Mouse (Mus musculus) forebrain, embryonic 12.5 days (tissue): ENCODE data around the gene Abhd12b. TPM values are rescaled to one million over a fixed set of nuclear protein-coding genes. Genes with fewer than 3 reads are reported as not detected.

ENCODE experiments used
- ATAC-seq: fragments of 200-750 bp; cut with Nextera tagmentation; 2 replicates; pipeline ENCODE4 v1.8.0; 2017; ENCODE audit warnings: moderate TSS enrichment; ENCODE audit not compliant: low FRiP score
- H3K27ac ChIP-seq: fragments of 300-500 bp; sonication (generic); 2 replicates; pipeline ENCODE4 v1.5.1; 2016; ENCODE audit warnings: mild to moderate bottlenecking
- H3K27me3 ChIP-seq: fragments of 300-500 bp; sonication (generic); 2 replicates; pipeline ENCODE4 v1.6.1; 2016; ENCODE audit warnings: mild to moderate bottlenecking
- H3K36me3 ChIP-seq: fragments of 300-500 bp; sonication (generic); replicated peaks from 2 replicates; pipeline ENCODE4 v1.6.1; 2016; ENCODE audit warnings: mild to moderate bottlenecking
- H3K4me1 ChIP-seq: fragments of 300-500 bp; sonication (generic); 2 replicates; pipeline ENCODE4 v1.6.1; 2016
- H3K4me2 ChIP-seq: fragments of 300-500 bp; sonication (generic); 2 replicates; pipeline ENCODE4 v1.6.1; 2016; ENCODE audit warnings: mild to moderate bottlenecking, moderate library complexity
- H3K4me3 ChIP-seq: fragments of 300-500 bp; sonication (generic); replicated peaks from 2 replicates; pipeline ENCODE4 v1.5.1; 2016; ENCODE audit warnings: mild to moderate bottlenecking
- H3K9ac ChIP-seq: fragments of 300-500 bp; sonication (generic); 2 replicates; pipeline ENCODE4 v1.6.1; 2016; ENCODE audit warnings: mild to moderate bottlenecking
- H3K9me3 ChIP-seq: fragments of 300-500 bp; sonication (generic); 2 replicates; pipeline ENCODE4 v1.6.1; 2016
- WGBS: fragments of 180-500 bp; shearing (Covaris S2); methylation state at CpG from one replicate; pipeline ENCODE4 v1.1.7; 2016; 5-methylcytosine and 5-hydroxymethylcytosine counted together
- polyA plus RNA-seq: library from polyadenylated mRNA; unstranded; fragments of >200 nt; fragmentation: Nextera tagmentation; extraction: Ambion mirVana; gene quantifications from 2 replicates; pipeline ENCODE4 v1.2.1, GENCODE M21; 2016

The Abhd12b gene
- not detected in 2 replicates for polyA plus RNA-seq

DNA sequence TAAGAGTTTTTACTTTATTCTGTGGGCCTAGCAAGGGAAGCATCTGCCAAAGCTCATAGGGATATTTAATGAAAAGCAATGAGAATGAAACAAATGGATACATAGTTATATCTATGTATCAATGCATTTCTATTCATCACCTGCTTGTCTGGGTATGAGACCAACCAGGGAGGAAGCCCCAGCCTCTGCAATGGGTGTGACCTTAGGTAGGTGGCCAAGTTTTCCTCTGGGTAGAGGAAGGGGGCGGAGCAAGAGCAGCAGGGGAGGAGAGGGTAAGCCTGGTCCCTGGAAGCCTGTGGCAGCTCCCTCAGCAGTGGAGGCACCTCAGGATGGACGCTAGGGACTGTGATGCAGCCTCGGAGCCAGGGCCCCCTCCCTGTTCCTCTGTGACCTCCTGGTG lies at the start of gene Abhd12b:
Gene Abhd12b (plus strand): TSS at position 301 of the 400 bp plus-strand sequence.
- Histone ChIP-seq H3K27ac (no peak within 1 kb of the TSS), H3K9ac (no peak within 1 kb of the TSS), H3K36me3 (no peaks in the 10 kb centered on the region), H3K4me2 (no peak within 1 kb of the TSS), H3K9me3 (no peaks in the 10 kb centered on the region), H3K27me3 (peaks cover 1% of the 10 kb centered on the region; the same call in 1 of the 2 replicates), H3K4me1 (peaks cover 1% of the 10 kb centered on the region), H3K4me3 (no peak within 1 kb of the TSS)
- 56% methylated on average over 3 of the region's 3 CpGs for WGBS
- ATAC-seq: no peak

DNA sequence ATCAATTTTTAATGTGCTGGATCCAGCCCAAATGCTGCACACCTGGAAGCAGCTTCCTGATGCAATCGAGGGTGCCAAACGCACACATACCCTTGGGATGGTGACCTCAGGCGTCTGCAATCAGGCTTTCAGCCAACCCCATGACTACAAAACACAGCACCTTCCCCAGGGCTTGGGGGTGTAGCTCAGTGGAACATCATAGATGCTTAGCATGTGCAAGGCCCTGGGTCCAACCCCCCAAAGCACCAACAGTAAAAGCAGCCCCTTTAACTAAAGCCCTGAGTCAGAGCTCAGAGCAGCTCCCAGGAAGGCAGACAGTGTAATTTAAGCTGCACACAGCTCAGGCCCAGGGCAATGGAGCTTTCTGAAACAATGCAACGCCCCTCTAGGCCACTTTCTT lies 49.7 kb upstream of the Abhd12b start:
- no peak overlapping the region for H3K27ac ChIP-seq

DNA sequence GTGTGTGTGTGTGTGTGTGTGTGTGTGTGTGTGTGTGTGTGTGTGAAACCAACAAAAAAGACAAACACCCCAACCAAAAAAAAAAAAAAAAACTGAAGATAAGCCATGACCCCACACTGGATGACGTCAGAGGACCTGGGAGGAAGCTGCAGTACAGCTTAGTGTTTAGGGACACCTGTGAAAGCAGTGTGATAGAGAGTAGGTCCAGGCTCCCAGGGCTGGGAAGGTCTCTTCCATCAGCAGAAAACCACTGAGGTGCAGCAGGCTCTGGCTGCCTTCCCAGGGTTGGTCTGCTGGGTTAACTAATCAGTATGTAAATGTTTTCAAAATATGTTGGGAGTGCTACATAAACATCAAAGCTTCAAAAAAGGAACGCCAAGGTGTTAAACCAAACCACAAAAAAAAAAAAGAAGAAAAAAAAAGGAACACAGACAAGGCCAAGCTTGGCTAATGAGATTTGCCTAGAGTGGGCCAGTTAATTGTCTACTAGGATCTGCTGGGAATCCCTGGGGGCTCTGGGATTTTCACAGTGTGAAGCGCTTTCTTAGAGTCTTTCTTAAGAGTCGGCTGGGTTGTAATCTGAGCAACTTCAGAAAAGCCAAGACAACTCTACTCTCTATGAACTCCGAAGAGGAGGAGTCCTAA lies 49.0 kb upstream of the Abhd12b start:
- no peak; the same call in 1 of the 2 replicates for ATAC-seq
- Histone ChIP-seq H3K9ac (no peak overlapping the region), H3K4me2 (no peak overlapping the region), H3K4me1 (peaks cover 55% of the 10 kb centered on the region), H3K4me3 (no peak overlapping the region), H3K27ac (no peak overlapping the region), H3K27me3 (peaks cover 28% of the 10 kb centered on the region), H3K36me3 (0 out of 2 replicates have a peak, but pooled peaks cover 3% of the 10 kb centered on the region), H3K9me3 (no peaks in the 10 kb centered on the region)
- 7% methylated on average over 5 of the region's 5 CpGs for WGBS

More for the DNA sequence above, 49.7 kb upstream of the Abhd12b start:
- Histone ChIP-seq H3K4me3 (no peak overlapping the region), H3K36me3 (0 out of 2 replicates have a peak, but pooled peaks cover 3% of the 10 kb centered on the region), H3K9me3 (no peaks in the 10 kb centered on the region), H3K4me2 (no peak overlapping the region), H3K4me1 (peaks cover 53% of the 10 kb centered on the region), H3K27me3 (peaks cover 27% of the 10 kb centered on the region; the same call in 1 of the 2 replicates), H3K9ac (no peak overlapping the region)
- no peak for ATAC-seq
- 49% methylated on average over 4 of the region's 4 CpGs for WGBS

DNA sequence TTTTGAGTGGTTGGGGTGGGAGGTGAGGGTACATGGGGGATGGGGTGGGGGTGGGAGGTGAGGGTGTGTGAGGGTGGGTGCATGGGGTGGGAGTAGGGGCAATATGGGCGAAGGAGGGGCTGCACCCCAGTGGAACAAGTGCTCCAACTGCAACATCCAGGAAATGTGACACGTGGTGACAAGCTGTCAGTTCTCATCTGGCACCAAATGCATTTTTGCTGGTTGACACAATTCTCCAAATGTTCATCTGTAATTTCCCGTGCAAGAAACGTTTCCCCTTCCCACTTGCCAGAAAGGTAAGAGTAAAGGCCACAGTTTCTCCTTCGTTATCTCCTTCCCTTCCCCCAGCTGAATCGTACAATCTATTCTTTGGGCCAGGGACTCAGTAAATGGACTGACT lies 48.1 kb upstream of the Abhd12b start:
- Histone ChIP-seq H3K9ac (no peak overlapping the region), H3K9me3 (no peaks in the 10 kb centered on the region), H3K27me3 (peaks cover 36% of the 10 kb centered on the region), H3K4me3 (no peak overlapping the region), H3K4me2 (no peak overlapping the region), H3K36me3 (0 out of 2 replicates have a peak, but pooled peaks cover 3% of the 10 kb centered on the region), H3K4me1 (peaks cover 64% of the 10 kb centered on the region), H3K27ac (no peak overlapping the region)
- ATAC-seq: no peak
- WGBS: 58% methylated on average over 6 of the region's 6 CpGs

DNA sequence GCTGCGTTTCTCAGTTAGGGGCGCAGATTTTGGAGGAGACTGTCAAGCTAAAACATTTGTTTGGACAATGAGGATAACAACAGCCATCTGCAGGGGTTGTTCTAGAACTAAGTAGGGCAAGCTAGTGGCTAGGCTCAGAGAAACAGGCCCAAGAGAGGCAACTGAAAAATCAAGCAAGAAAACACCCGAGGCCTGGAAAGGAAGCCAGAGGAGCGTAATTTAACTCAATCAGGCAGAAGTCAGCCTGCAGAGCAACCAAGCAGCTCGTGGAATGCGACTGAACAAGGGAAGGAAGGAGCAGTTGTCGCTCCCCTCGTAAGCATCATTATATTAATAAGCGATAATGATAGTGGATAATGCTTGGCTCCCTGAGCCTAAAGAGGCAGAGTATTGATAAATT lies 47.4 kb upstream of the Abhd12b start:
- no peak for ATAC-seq
- no peak overlapping the region for H3K27ac ChIP-seq
- H3K27me3 ChIP-seq: peaks cover 36% of the 10 kb centered on the region
- H3K9me3 ChIP-seq: no peaks in the 10 kb centered on the region
- H3K4me1 ChIP-seq: peaks cover 67% of the 10 kb centered on the region
- H3K9ac ChIP-seq: no peak overlapping the region
- WGBS: 50% methylated on average over 9 of the region's 9 CpGs
- H3K4me3 ChIP-seq: no peak overlapping the region
- 0 out of 2 replicates have a peak, but pooled peaks cover under 1% of the 10 kb centered on the region for H3K36me3 ChIP-seq
- no peak overlapping the region for H3K4me2 ChIP-seq

DNA sequence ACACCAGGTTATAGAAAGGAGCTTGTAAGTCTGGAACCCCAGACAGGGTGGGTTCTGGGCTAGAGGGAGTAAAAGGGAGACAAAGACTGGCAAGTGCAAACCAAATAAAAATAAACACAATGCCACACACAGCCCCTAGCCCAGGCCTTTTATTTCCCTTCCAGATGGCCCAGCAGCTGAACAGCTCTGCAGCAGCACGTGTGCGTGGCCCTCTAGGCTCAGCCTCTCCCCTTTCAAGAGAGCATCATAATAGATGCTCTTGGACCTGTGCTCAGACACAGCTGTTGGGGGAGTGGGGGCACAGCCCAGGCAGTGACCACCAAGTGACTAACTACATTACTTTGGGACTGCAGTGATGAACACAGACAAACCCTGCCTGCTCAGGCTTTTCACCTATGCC lies 45.8 kb upstream of the Abhd12b start:
- no peaks in the 10 kb centered on the region for H3K36me3 ChIP-seq
- no peak overlapping the region for H3K4me3 ChIP-seq
- H3K9me3 ChIP-seq: no peaks in the 10 kb centered on the region
- no peak overlapping the region for H3K4me2 ChIP-seq
- peaks cover 64% of the 10 kb centered on the region for H3K4me1 ChIP-seq
- 5% methylated on average over 2 of the region's 2 CpGs for WGBS
- ATAC-seq: peak; percentile 43
- H3K27ac ChIP-seq: peak overlapping the region; percentile 9
- H3K27me3 ChIP-seq: peaks cover 40% of the 10 kb centered on the region
- H3K9ac ChIP-seq: no peak overlapping the region

DNA sequence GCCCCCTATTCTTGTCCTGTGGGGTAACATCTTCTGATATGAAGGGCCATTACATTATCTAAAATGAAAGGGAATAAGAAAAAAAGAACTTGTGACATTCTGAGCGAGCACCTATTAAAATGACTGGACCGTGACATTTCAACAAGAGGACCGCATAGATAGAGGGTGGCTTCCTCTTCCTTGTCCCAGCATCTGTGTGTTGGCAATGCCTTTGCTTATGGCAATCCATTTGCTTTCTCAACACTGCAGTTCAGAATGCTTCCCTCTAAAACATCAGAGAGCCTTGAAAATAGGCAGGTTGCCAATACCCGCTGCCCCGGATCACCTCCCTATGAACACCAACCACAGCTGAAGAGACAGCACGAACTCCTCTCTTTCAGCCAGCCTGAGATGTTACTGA lies 44.0 kb upstream of the Abhd12b start:
- no peak overlapping the region for H3K27ac ChIP-seq
- no peaks in the 10 kb centered on the region for H3K36me3 ChIP-seq
- H3K9me3 ChIP-seq: no peaks in the 10 kb centered on the region
- ATAC-seq: no peak
- no peak overlapping the region for H3K9ac ChIP-seq
- H3K4me1 ChIP-seq: peaks cover 52% of the 10 kb centered on the region
- H3K27me3 ChIP-seq: peaks cover 44% of the 10 kb centered on the region
- H3K4me2 ChIP-seq: peak overlapping the region; percentile 96
- H3K4me3 ChIP-seq: peak overlapping the region; percentile 83
- 64% methylated on average over 6 of the region's 6 CpGs for WGBS

DNA sequence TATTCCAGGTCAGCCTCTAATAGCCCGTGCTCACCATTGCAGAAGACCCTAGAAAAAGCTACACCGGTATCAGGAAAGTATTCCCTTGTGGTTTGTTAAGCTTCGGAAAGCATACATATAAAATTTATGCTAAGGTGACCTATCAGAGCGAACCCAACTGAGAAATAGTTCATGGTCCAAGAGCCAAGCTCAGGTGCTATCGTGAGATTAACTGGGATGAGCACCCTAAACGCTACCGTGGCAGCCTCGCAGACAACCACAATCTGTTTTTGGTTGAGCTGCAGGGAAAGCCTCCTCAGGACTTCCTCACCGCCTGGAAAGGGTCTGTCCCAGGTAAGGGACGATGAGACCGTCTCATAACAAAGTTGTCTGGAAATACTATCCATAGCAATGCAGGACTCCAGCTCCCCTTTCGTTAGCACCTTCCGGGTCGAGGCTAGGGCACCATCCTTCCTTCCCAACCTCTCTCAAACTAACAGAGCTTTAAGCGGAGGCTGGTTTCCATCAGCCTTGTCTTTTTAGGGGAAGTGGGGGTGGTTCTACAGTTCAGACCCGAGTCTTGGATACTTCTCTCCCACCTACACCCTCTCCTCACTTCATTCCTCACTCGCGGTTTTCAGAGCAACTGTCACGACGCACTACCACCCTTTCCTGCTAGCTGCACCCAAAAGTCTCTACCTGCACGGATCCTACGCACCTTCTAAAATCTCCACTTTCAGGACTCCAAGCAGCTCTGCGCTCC lies 43.4 kb upstream of the Abhd12b start:
- no peaks in the 10 kb centered on the region for H3K36me3 ChIP-seq
- ATAC-seq: no peak
- peak overlapping the region; percentile 87 for H3K9ac ChIP-seq
- WGBS: 13% methylated on average over 23 of the region's 23 CpGs
- peak overlapping the region; percentile 87; the same call in 1 of the 2 replicates for H3K27ac ChIP-seq
- no peaks in the 10 kb centered on the region for H3K9me3 ChIP-seq
- peaks cover 50% of the 10 kb centered on the region for H3K27me3 ChIP-seq
- peak overlapping the region; percentile 96 for H3K4me2 ChIP-seq
- peaks cover 46% of the 10 kb centered on the region for H3K4me1 ChIP-seq
- peak overlapping the region; percentile 83 for H3K4me3 ChIP-seq

DNA sequence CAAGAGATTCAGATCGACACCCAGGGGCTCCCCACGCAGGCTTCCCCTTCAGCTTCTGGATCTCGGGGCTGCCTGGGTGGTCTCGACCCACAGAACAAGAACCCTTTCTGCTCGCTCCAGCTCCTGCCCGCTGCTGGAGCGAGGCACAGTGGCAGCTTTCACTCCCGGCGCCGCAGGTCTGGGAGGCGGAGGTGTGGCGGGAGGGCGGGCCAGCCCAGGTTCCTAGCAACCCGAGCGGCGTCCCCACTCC lies 42.9 kb upstream of the Abhd12b start:
- no peaks in the 10 kb centered on the region for H3K36me3 ChIP-seq
- no peaks in the 10 kb centered on the region for H3K9me3 ChIP-seq
- ATAC-seq: peak; percentile 67; the same call in 1 of the 2 replicates
- WGBS: 1% methylated on average over 16 of the region's 16 CpGs
- H3K27ac ChIP-seq: peak overlapping the region; percentile 87
- peak overlapping the region; percentile 96 for H3K4me2 ChIP-seq
- peak overlapping the region; percentile 87 for H3K9ac ChIP-seq
- H3K27me3 ChIP-seq: peaks cover 54% of the 10 kb centered on the region
- H3K4me1 ChIP-seq: peaks cover 42% of the 10 kb centered on the region
- peak overlapping the region; percentile 83 for H3K4me3 ChIP-seq

DNA sequence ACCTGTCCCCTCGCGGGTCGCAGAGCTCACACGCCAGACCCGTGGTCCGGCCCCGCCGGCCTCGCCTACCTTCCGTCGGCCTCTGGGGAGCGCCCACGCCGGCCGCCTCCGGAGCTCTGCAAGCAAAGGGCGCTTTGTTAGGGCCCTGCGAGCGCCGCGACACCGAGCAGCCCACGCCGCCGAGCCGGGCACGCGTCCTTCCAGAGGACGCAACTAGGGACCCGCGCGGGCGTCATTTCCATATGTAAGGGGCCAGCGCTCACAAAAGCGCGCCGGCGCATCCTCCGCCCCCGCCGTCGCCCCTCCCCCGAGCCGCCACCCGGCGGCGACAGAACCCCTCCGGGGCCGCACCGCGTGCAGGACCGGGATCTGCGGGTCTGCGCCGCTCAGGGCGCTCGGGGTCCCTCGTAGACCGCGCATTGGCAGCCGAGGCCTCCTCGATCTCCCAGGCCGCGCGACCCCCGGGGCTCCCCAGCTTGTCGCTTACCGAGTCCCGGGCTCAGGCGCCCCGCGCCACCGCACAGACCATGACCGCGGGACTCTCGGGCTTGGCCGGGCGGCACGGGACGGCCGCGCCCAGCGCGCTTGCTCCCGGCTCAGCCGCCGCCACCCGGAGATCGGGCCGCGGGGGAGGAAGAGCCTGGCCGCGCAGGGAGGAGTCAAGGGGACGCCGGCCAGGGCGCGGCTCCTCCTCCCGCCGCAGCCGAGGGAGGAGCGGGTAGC lies 42.4 kb upstream of the Abhd12b start:
- peak; percentile 86 for ATAC-seq
- H3K4me2 ChIP-seq: peak overlapping the region; percentile 96
- H3K27ac ChIP-seq: peak overlapping the region; percentile 87
- H3K4me1 ChIP-seq: peaks cover 37% of the 10 kb centered on the region
- H3K9me3 ChIP-seq: no peaks in the 10 kb centered on the region
- H3K27me3 ChIP-seq: peaks cover 54% of the 10 kb centered on the region
- H3K4me3 ChIP-seq: peak overlapping the region; percentile 83
- H3K9ac ChIP-seq: peak overlapping the region; percentile 87
- no peaks in the 10 kb centered on the region for H3K36me3 ChIP-seq
- 1% methylated on average over 72 of the region's 101 CpGs for WGBS

DNA sequence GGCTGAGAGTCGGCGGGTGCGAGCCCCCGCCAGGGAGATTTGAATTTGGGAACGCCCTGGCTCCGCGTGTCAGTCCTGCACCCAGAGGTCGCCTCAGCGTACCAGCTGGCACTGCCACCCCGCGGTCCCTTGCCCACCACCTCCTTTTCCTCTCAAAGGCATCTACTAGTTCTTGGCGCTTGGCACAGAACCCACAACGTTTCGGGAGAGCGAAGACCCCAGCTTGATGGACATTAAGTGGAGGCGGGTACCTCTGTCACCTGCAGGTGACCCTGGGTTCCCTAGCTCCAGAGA lies 41.9 kb upstream of the Abhd12b start:
- H3K27ac ChIP-seq: peak overlapping the region; percentile 87
- H3K9ac ChIP-seq: peak overlapping the region; percentile 87
- peak overlapping the region; percentile 96 for H3K4me2 ChIP-seq
- H3K9me3 ChIP-seq: no peaks in the 10 kb centered on the region
- H3K4me1 ChIP-seq: peaks cover 33% of the 10 kb centered on the region
- no peaks in the 10 kb centered on the region for H3K36me3 ChIP-seq
- 2% methylated on average over 13 of the region's 16 CpGs for WGBS
- peak overlapping the region; percentile 83 for H3K4me3 ChIP-seq
- no peak for ATAC-seq
- peaks cover 57% of the 10 kb centered on the region for H3K27me3 ChIP-seq

DNA sequence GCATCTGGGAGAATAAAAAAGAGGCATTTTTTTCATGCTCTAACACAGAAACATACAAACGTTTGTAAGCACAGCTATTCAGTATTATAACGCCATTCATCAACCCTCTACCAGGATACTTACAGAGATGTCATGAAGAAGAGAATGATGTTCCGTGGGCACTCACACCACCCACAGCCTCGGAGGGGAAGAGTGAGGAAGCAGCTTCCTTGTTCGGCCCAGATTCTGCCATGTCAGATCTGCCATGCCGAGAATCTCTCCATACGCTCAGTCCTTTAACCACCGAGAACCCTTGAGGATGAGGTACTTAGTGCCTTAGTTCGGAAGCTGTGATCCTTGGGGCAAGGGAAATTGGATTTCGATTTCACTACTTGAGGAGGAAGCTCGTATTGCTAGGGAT lies 40.6 kb upstream of the Abhd12b start, which contains the start of gene Nin:
Gene Nin (minus strand): TSS at position 367 of the 400 bp plus-strand sequence.
- no peak within 1 kb of the TSS for H3K27ac ChIP-seq
- H3K4me3 ChIP-seq: no peak within 1 kb of the TSS
- H3K9me3 ChIP-seq: no peaks in the 10 kb centered on the region
- WGBS: 54% methylated on average over 11 of the region's 11 CpGs
- no peak within 1 kb of the TSS for H3K4me2 ChIP-seq
- peaks cover 20% of the 10 kb centered on the region for H3K4me1 ChIP-seq
- H3K27me3 ChIP-seq: peaks cover 47% of the 10 kb centered on the region
- no peak within 1 kb of the TSS for H3K9ac ChIP-seq
- no peak for ATAC-seq
- no peaks in the 10 kb centered on the region for H3K36me3 ChIP-seq
